Mouse (Mus musculus): ENCODE measurements at regions not wholly inside any gene's neighbourhood (a gene's known extent, or its start where the extent isn't known, plus 50 kb on each side); places are given as distances from the start of the nearest gene placed in this dataset.

DNA sequence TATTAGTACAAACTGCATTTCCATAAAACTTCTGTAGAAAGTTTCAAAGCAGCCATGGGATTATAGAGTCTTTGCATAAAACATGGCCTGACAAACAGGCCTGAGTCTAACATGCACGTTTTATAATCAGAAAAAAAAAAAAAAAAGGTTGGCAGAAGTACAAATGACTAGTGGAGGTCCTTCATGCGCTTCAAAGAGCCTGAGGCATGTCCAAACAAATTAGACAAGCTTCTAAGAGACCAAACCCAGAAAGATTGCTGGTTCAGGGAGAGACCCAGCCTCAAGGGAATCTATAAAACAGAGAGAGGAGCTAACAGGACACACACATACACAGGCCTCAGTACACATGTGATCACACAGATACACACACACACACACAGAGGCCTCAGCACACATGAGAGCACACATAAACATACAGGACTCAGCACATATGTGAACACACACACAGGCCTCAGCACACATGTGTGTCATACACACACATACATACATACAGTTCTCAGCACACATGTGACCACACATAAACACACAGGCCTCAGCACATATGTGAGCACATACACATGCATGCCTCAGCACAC, 57.0 kb upstream of the Gnaq start:
- no peaks in the 10 kb centered on the region; the same call in 1 of the 2 replicates for H3K27me3 ChIP-seq (ENCODE audit: control insufficient read depth, insufficient read depth, low read length)
- H3K36me3 ChIP-seq (ENCODE audit: control insufficient read depth, insufficient read depth, low read length): no peaks in the 10 kb centered on the region
- no peaks in the 10 kb centered on the region for H3K4me1 ChIP-seq (ENCODE audit: control insufficient read depth, insufficient read depth, insufficient read length)
- no peak overlapping the region for H3K4me3 ChIP-seq (ENCODE audit: extremely low read depth, insufficient read depth, insufficient read length)
- TF ChIP-seq POLR2A (IDR thresholded peaks at IDR 0.05; ENCODE audit: low read depth, low read length): no peak
- TF ChIP-seq CTCF (IDR thresholded peaks at IDR 0.05; ENCODE audit: extremely low read depth, insufficient read depth, insufficient read length, insufficient replicate concordance): no peak
- H3K27ac ChIP-seq (ENCODE audit: insufficient read depth, low read length): no peak overlapping the region
- no peak for DNase-seq (ENCODE audit: low read depth in 1 of 2, low spot score in 2 of 2)
- WGBS: 47% methylated on average over 2 of the region's 2 CpGs

DNA sequence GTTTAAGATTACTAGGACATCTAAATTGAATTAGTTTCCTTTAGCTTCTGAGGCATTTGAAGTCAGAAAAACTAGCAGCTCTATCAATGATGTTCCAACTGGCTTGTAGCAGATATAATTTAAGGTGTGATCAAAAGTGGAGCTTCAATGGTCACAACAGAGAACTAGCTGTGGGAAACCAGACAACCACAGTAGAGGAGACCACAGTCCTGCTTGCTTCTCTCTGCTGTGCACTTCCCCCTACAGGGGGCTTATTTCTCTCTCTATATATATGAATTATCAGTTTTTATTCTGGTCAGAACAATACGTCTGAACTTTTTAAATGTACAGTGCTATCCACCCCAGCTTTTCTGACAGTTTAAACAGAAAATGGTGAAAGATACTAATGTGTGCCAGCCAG, 57.6 kb upstream of the Gnaq start:
- Histone ChIP-seq H3K27me3 (ENCODE audit: control insufficient read depth, insufficient read depth, low read length) (no peaks in the 10 kb centered on the region; the same call in 1 of the 2 replicates), H3K4me3 (ENCODE audit: extremely low read depth, insufficient read depth, insufficient read length) (no peak overlapping the region), H3K36me3 (ENCODE audit: control insufficient read depth, insufficient read depth, low read length) (no peaks in the 10 kb centered on the region), H3K4me1 (ENCODE audit: control insufficient read depth, insufficient read depth, insufficient read length) (no peaks in the 10 kb centered on the region), H3K27ac (ENCODE audit: insufficient read depth, low read length) (no peak overlapping the region)
- DNase-seq (ENCODE audit: low read depth in 1 of 2, low spot score in 2 of 2): no peak
- no peak for TF ChIP-seq CTCF (IDR thresholded peaks at IDR 0.05; ENCODE audit: extremely low read depth, insufficient read depth, insufficient read length, insufficient replicate concordance)
- TF ChIP-seq POLR2A (IDR thresholded peaks at IDR 0.05; ENCODE audit: low read depth, low read length): no peak
- WGBS: 39% methylated on average over 1 of the region's 1 CpGs

DNA sequence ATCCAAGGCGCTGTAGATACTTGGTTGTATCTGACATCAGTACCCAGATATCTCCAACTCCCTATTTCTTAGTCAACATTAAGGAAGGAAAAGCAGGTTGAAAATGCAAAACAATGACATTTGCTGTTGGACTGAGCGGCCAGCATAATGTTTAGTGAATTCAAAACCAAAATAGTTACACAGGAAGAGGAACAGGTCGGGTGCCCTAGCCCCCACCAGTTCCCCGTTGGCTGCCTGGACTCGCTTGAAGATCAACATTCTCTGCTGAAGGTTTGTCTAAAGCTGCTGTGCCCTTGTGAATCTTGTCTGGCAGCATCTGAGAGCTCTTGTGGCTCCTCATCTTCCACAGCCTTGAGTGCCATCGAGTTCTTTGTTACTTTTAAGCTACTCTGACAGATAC, 65.3 kb upstream of the Gnaq start:
- WGBS: 38% methylated on average over 6 of the region's 6 CpGs
- Histone ChIP-seq H3K4me1 (ENCODE audit: control insufficient read depth, insufficient read depth, insufficient read length) (peaks cover 2% of the 10 kb centered on the region; the same call in 1 of the 2 replicates), H3K27ac (ENCODE audit: insufficient read depth, low read length) (no peak overlapping the region), H3K36me3 (ENCODE audit: control insufficient read depth, insufficient read depth, low read length) (no peaks in the 10 kb centered on the region), H3K4me3 (ENCODE audit: extremely low read depth, insufficient read depth, insufficient read length) (no peak overlapping the region), H3K27me3 (ENCODE audit: control insufficient read depth, insufficient read depth, low read length) (no peaks in the 10 kb centered on the region)
- DNase-seq (ENCODE audit: low read depth in 1 of 2, low spot score in 2 of 2): no peak
- TF ChIP-seq POLR2A (IDR thresholded peaks at IDR 0.05; ENCODE audit: low read depth, low read length): no peak
- TF ChIP-seq CTCF (IDR thresholded peaks at IDR 0.05; ENCODE audit: extremely low read depth, insufficient read depth, insufficient read length, insufficient replicate concordance): no peak

DNA sequence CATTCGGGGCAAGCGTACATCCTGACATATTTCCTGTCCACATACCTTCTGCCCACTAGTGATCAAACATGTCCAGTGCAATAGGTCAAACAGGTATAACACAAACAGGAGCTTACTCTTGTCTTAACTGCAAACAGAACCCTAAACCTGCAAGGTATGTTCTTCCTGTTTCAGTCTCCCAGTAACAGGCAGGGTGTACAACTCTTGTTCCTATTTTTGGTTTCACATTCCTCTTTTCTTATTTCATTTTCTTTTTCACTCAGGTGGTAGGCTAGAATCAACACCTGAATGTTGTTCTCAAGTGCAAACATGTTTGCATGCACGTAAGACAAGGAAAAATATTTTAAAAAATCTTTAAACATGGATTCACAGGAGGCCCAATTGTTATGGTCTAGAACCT, 67.7 kb upstream of the Gnaq start:
- Histone ChIP-seq H3K4me1 (ENCODE audit: control insufficient read depth, insufficient read depth, insufficient read length) (peaks cover 2% of the 10 kb centered on the region; the same call in 1 of the 2 replicates), H3K36me3 (ENCODE audit: control insufficient read depth, insufficient read depth, low read length) (no peaks in the 10 kb centered on the region), H3K4me3 (ENCODE audit: extremely low read depth, insufficient read depth, insufficient read length) (no peak overlapping the region), H3K27me3 (ENCODE audit: control insufficient read depth, insufficient read depth, low read length) (no peaks in the 10 kb centered on the region), H3K27ac (ENCODE audit: insufficient read depth, low read length) (no peak overlapping the region)
- no peak for DNase-seq (ENCODE audit: low read depth in 1 of 2, low spot score in 2 of 2)
- TF ChIP-seq CTCF (IDR thresholded peaks at IDR 0.05; ENCODE audit: extremely low read depth, insufficient read depth, insufficient read length, insufficient replicate concordance) (no peak), POLR2A (IDR thresholded peaks at IDR 0.05; ENCODE audit: low read depth, low read length) (no peak)
- WGBS: 73% methylated on average over 3 of the region's 3 CpGs

- Histone ChIP-seq H3K36me3 (ENCODE audit: control insufficient read depth, insufficient read depth, low read length) (no peaks in the 10 kb centered on the region), H3K4me1 (ENCODE audit: control insufficient read depth, insufficient read depth, insufficient read length) (peaks cover 2% of the 10 kb centered on the region; the same call in 1 of the 2 replicates), H3K27ac (ENCODE audit: insufficient read depth, low read length) (no peak overlapping the region), H3K4me3 (ENCODE audit: extremely low read depth, insufficient read depth, insufficient read length) (no peak overlapping the region), H3K27me3 (ENCODE audit: control insufficient read depth, insufficient read depth, low read length) (no peaks in the 10 kb centered on the region)
- WGBS: 10% methylated on average over 12 of the region's 12 CpGs
- TF ChIP-seq POLR2A (IDR thresholded peaks at IDR 0.05; ENCODE audit: low read depth, low read length) (no peak), CTCF (IDR thresholded peaks at IDR 0.05; ENCODE audit: extremely low read depth, insufficient read depth, insufficient read length, insufficient replicate concordance) (peak; percentile 48; the same call in 1 of the 2 replicates)
- DNase-seq (ENCODE audit: low read depth in 1 of 2, low spot score in 2 of 2): peak; percentile 40 to 61
These were observed 68.6 kb upstream of the Gnaq start for GRCm38 (mm10) chr19:16063916-16064580.

- WGBS: 66% methylated on average over 8 of the region's 8 CpGs
- Histone ChIP-seq H3K4me1 (ENCODE audit: control insufficient read depth, insufficient read depth, insufficient read length) (peaks cover 2% of the 10 kb centered on the region; the same call in 1 of the 2 replicates), H3K36me3 (ENCODE audit: control insufficient read depth, insufficient read depth, low read length) (no peaks in the 10 kb centered on the region), H3K27ac (ENCODE audit: insufficient read depth, low read length) (no peak overlapping the region), H3K4me3 (ENCODE audit: extremely low read depth, insufficient read depth, insufficient read length) (no peak overlapping the region), H3K27me3 (ENCODE audit: control insufficient read depth, insufficient read depth, low read length) (no peaks in the 10 kb centered on the region)
- DNase-seq (ENCODE audit: low read depth in 1 of 2, low spot score in 2 of 2): no peak
- TF ChIP-seq POLR2A (IDR thresholded peaks at IDR 0.05; ENCODE audit: low read depth, low read length): no peak
- no peak for TF ChIP-seq CTCF (IDR thresholded peaks at IDR 0.05; ENCODE audit: extremely low read depth, insufficient read depth, insufficient read length, insufficient replicate concordance)
These were observed 69.1 kb upstream of the Gnaq start for GRCm38 (mm10) chr19:16063533-16063915.

GRCm38 (mm10) chr19:16061821-16062220, 70.8 kb upstream of the Gnaq start:
- TF ChIP-seq POLR2A (IDR thresholded peaks at IDR 0.05; ENCODE audit: low read depth, low read length) (no peak), CTCF (IDR thresholded peaks at IDR 0.05; ENCODE audit: extremely low read depth, insufficient read depth, insufficient read length, insufficient replicate concordance) (no peak)
- peaks cover 2% of the 10 kb centered on the region; the same call in 1 of the 2 replicates for H3K4me1 ChIP-seq (ENCODE audit: control insufficient read depth, insufficient read depth, insufficient read length)
- 89% methylated on average over 11 of the region's 11 CpGs for WGBS
- H3K36me3 ChIP-seq (ENCODE audit: control insufficient read depth, insufficient read depth, low read length): no peaks in the 10 kb centered on the region
- H3K4me3 ChIP-seq (ENCODE audit: extremely low read depth, insufficient read depth, insufficient read length): no peak overlapping the region
- no peak for DNase-seq (ENCODE audit: low read depth in 1 of 2, low spot score in 2 of 2)
- H3K27me3 ChIP-seq (ENCODE audit: control insufficient read depth, insufficient read depth, low read length): no peaks in the 10 kb centered on the region
- no peak overlapping the region for H3K27ac ChIP-seq (ENCODE audit: insufficient read depth, low read length)
